Comparison of ENCODE assay signal across 13 mouse cellular contexts in genomic region chr2:59400901-59401378, GRCm38 (mm10).
DNase-seq lines count a peak whose midpoint lies in the region; ATAC-seq and TF ChIP-seq lines count a peak whose summit lies in the region.
"Had no signal": no experiment of that assay in that cellular context is flagged by ENCODE, and none has a peak within 500 bp of the region (broad histone marks: within the 10 kb centered on the region; RNA-seq: fewer than 3 reads in every experiment).

No protein-coding gene starts in this region.

- TF ChIP-seq EP300 in heart, postnatal 0 days (IDR thresholded peaks at IDR 0.05; ENCODE audit: low read depth), result peak; percentile 95

- TF ChIP-seq CTCF in heart, postnatal 0 days (IDR thresholded peaks at IDR 0.05; ENCODE audit: low read depth), result no peak

- no peaks in the 10 kb centered on the region for H3K9me3 ChIP-seq in kidney, embryonic 16.5 days (ENCODE audit: low read length)
- H3K9me3 ChIP-seq in embryonic facial prominence, embryonic 10.5 days, result no peaks in the 10 kb centered on the region
- H3K9me3 ChIP-seq in heart, postnatal 0 days (replicated peaks; ENCODE audit: control insufficient read depth, low read length), result no peaks in the 10 kb centered on the region
- H3K9me3 ChIP-seq: forebrain, embryonic 12.5 days; hindbrain, embryonic 10.5 days had no signal

- no peaks in the 10 kb centered on the region for H3K27me3 ChIP-seq in kidney, embryonic 16.5 days (ENCODE audit: insufficient read depth, low read length)
- no peaks in the 10 kb centered on the region for H3K27me3 ChIP-seq in embryonic facial prominence, embryonic 10.5 days (replicated peaks; ENCODE audit: low read depth, poor library complexity, severe bottlenecking)
- H3K27me3 ChIP-seq in heart, postnatal 0 days (ENCODE audit: control insufficient read depth, insufficient read depth, low read length), result no peaks in the 10 kb centered on the region
- H3K27me3 ChIP-seq: forebrain, embryonic 12.5 days had no signal

- H3K27ac ChIP-seq in kidney, embryonic 16.5 days (ENCODE audit: low read length), result peak overlapping the region; percentile 78
- H3K27ac ChIP-seq in embryonic facial prominence, embryonic 10.5 days (replicated peaks), result 0 out of 2 replicates have a peak overlapping the region, but pooled peaks have one; percentile 0
- H3K27ac ChIP-seq in heart, postnatal 0 days (ENCODE audit: low read depth), result peak overlapping the region; percentile 89
- H3K27ac ChIP-seq: forebrain, embryonic 12.5 days had no signal

- H3K36me3 ChIP-seq in kidney, embryonic 16.5 days (ENCODE audit: insufficient read depth, low read length), result no peaks in the 10 kb centered on the region
- no peaks in the 10 kb centered on the region for H3K36me3 ChIP-seq in embryonic facial prominence, embryonic 10.5 days (replicated peaks)
- H3K36me3 ChIP-seq in heart, postnatal 0 days (replicated peaks; ENCODE audit: control insufficient read depth, insufficient read depth, low read length), result no peaks in the 10 kb centered on the region
- H3K36me3 ChIP-seq: forebrain, embryonic 12.5 days; hindbrain, embryonic 10.5 days had no signal

- H3K9ac ChIP-seq in kidney, embryonic 16.5 days (replicated peaks; ENCODE audit: low read length), result no peak overlapping the region
- H3K9ac ChIP-seq in heart, postnatal 0 days (replicated peaks; ENCODE audit: low read depth, low read length), result no peak overlapping the region
- H3K9ac ChIP-seq: forebrain, embryonic 12.5 days had no signal

- H3K4me1 ChIP-seq in kidney, embryonic 16.5 days (ENCODE audit: insufficient read depth, low read length), result peaks cover 18% of the 10 kb centered on the region
- H3K4me1 ChIP-seq in embryonic facial prominence, embryonic 10.5 days, result peaks cover 15% of the 10 kb centered on the region
- no peaks in the 10 kb centered on the region for H3K4me1 ChIP-seq in heart, postnatal 0 days (ENCODE audit: control insufficient read depth, insufficient read depth)
- H3K4me1 ChIP-seq: forebrain, embryonic 12.5 days had no signal

- no peak overlapping the region for H3K4me3 ChIP-seq in kidney, embryonic 16.5 days (ENCODE audit: low read length)
- H3K4me3 ChIP-seq in embryonic facial prominence, embryonic 10.5 days, result no peak overlapping the region
- no peak overlapping the region for H3K4me3 ChIP-seq in heart, postnatal 0 days (ENCODE audit: low read depth, low read length)
- H3K4me3 ChIP-seq: forebrain, embryonic 12.5 days; hindbrain, embryonic 10.5 days; myocyte had no signal

- WGBS in kidney, embryonic 16.5 days, result 45% methylated on average over 2 of the region's 2 CpGs
- WGBS in embryonic facial prominence, embryonic 10.5 days, result 33% methylated on average over 2 of the region's 2 CpGs
- 48% methylated on average over 2 of the region's 2 CpGs for WGBS in heart, postnatal 0 days

- no peak overlapping the region for H3K4me2 ChIP-seq in kidney, embryonic 16.5 days (replicated peaks; ENCODE audit: low read depth, low read length)
- no peak overlapping the region for H3K4me2 ChIP-seq in heart, postnatal 0 days (ENCODE audit: low read depth, low read length)
- H3K4me2 ChIP-seq: forebrain, embryonic 12.5 days had no signal

- no peak for DNase-seq in kidney, adult 8-10 months
- no peak for DNase-seq in embryonic facial prominence, embryonic 10.5 days (ENCODE audit: low spot score)
- peak; percentile 42 for DNase-seq in heart, postnatal 0 days (ENCODE audit: low spot score)
- peak; percentile 50 for DNase-seq in lung, postnatal 25 days (ENCODE audit: low spot score)
- no peak for DNase-seq in spleen, postnatal 10 days (ENCODE audit: low spot score in 2 of 2)
- DNase-seq in thymus, postnatal 36 days, result no peak
- DNase-seq in right cerebral cortex, postnatal 36 days (ENCODE audit: low spot score in 2 of 2), result no peak
- DNase-seq: cerebellum, postnatal 36 days; right cerebral cortex, postnatal 14 days had no signal

- no peak for ATAC-seq in kidney, embryonic 16.5 days (ENCODE audit: low FRiP score, low TSS enrichment)
- ATAC-seq in heart, postnatal 0 days (ENCODE audit: insufficient read depth, low read depth), result peak; percentile 72

Comparison
In these comparisons a context has a peak if more than half of its experiments do, and no peak if none do; other contexts are left out.
1. H3K27ac ChIP-seq: peak in every context shown above with its lines; median percentile 89 in heart, postnatal 0 days; 78 in kidney, embryonic 16.5 days; 0 in embryonic facial prominence, embryonic 10.5 days.
2. DNase-seq: peak in heart, postnatal 0 days (single experiment) and lung, postnatal 25 days (single experiment); none in kidney, adult 8-10 months (0 of 2), embryonic facial prominence, embryonic 10.5 days (single experiment), spleen, postnatal 10 days (0 of 2), thymus, postnatal 36 days (0 of 2) and right cerebral cortex, postnatal 36 days (0 of 2).